Mouse (Mus musculus): Measurements from ENCODE around the gene Yaf2.

DNA sequence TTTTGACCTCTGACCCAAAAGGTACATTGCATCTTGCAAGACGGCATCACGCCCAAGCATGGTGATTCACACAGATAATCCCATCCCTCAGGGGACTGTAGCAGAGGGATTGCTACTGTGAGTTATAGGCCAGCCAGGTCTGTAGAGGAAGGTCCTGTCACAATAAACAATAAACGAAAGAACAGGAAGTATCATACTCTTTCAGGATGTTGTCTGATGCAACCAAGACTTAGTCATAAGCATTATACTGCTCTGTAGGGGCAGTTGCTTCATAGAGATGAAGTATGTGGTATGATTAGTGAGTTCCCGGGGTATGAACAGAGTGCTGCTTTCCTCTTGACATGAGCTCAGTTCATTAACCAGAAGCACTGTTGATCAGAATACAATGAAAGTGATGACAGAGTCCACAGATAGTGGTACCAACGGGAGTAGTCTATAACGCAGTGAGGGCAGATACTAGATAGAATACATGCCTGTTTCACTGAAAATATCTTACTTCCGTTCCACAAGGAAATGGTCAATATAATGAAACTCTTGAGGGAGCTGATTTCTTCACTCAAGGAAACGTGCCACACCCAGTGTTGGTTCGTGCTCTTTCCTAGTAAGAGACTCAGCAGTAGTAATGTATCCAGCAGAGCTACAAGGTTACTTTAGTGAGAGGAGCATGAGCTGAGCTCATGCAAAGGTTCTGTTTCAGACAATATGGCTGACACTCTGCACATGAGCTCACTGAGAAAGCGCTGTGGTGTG lies 4.1 kb upstream of the Yaf2 start:
- TF ChIP-seq CTCF (IDR thresholded peaks at IDR 0.05), result no peak
- peak; percentile 36; the same call in 1 of the 2 replicates for TF ChIP-seq EP300 (IDR thresholded peaks at IDR 0.05)

Data from lung, postnatal 0 days (tissue).